Mouse (Mus musculus) megakaryocyte, embryonic 14.5 days (primary cell): ENCODE results near the gene Pla2g2d.

Source experiments
- FLI1 ChIP-seq: IDR thresholded peaks from 2 replicates; pipeline ENCODE4 v1.6.1; 2012; ENCODE audit warnings: low read length, inconsistent platforms, mixed read lengths
- GATA1 ChIP-seq: IDR thresholded peaks from 3 replicates; pipeline ENCODE4 v1.6.1; 2012; ENCODE audit warnings: mixed read lengths, low read length, inconsistent platforms, borderline replicate concordance

- TF ChIP-seq GATA1: no peak
- no peak for TF ChIP-seq FLI1
Observed at GRCm38 (mm10) chr4:138794344-138794743, 18.8 kb downstream of the Pla2g2d start.
